ENCODE assay signal across 25 mouse cellular contexts in genomic region chr1:127301038-127301437, GRCm38 (mm10).
"Had no signal": no experiment of that assay in that cellular context is flagged by ENCODE, and none has a peak within 500 bp of the region (broad histone marks: within the 10 kb centered on the region; RNA-seq: fewer than 3 reads in every experiment).

No protein-coding gene starts in this region.

- H3K4me1 ChIP-seq: hindbrain, embryonic 12.5 days; intestine, embryonic 15.5 days; limb, embryonic 13.5 days had no signal

- H3K9me3 ChIP-seq: heart, embryonic 10.5 days; heart, embryonic 12.5 days; hindbrain, embryonic 10.5 days; hindbrain, embryonic 12.5 days; intestine, embryonic 15.5 days; limb, embryonic 13.5 days; limb, embryonic 15.5 days; liver, embryonic 12.5 days had no signal

- H3K4me3 ChIP-seq: gastrocnemius, adult 2 months; heart, adult 2 months; heart, embryonic 10.5 days; heart, embryonic 12.5 days; hindbrain, embryonic 10.5 days; hindbrain, embryonic 12.5 days; intestine, embryonic 15.5 days; layer of hippocampus, adult 2 months; limb, embryonic 13.5 days; limb, embryonic 15.5 days; liver, embryonic 12.5 days had no signal

- H3K27me3 ChIP-seq: heart, embryonic 12.5 days; hindbrain, embryonic 12.5 days; intestine, embryonic 15.5 days; limb, embryonic 13.5 days; limb, embryonic 15.5 days; liver, embryonic 12.5 days had no signal

- DNase-seq: gastrocnemius, adult 2 months; gastrocnemius, postnatal 10 days; gastrocnemius, postnatal 36 days; heart, adult 11 months; heart, adult 2 months; heart, postnatal 10 days; heart, postnatal 4 days; kidney, adult 18-20 months; kidney, adult 8-10 months; kidney, postnatal 10 days; kidney, postnatal 25 days; kidney, postnatal 4 days; layer of hippocampus, postnatal 36 days; left cerebral cortex, postnatal 4 days had no signal

- H3K36me3 ChIP-seq: heart, embryonic 10.5 days; heart, embryonic 12.5 days; hindbrain, embryonic 10.5 days; hindbrain, embryonic 12.5 days; intestine, embryonic 15.5 days; limb, embryonic 13.5 days; limb, embryonic 15.5 days; liver, embryonic 12.5 days had no signal

- H3K27ac ChIP-seq: gastrocnemius, adult 2 months; heart, adult 2 months; heart, embryonic 10.5 days; hindbrain, embryonic 10.5 days; hindbrain, embryonic 12.5 days; hindbrain, embryonic 14.5 days; intestine, embryonic 15.5 days; layer of hippocampus, adult 2 months; limb, embryonic 13.5 days; limb, embryonic 15.5 days; liver, embryonic 12.5 days; liver, embryonic 14.5 days had no signal

- H3K9ac ChIP-seq: heart, embryonic 12.5 days; hindbrain, embryonic 12.5 days; hindbrain, embryonic 14.5 days; intestine, embryonic 15.5 days; limb, embryonic 13.5 days; limb, embryonic 15.5 days; liver, embryonic 12.5 days; liver, embryonic 14.5 days had no signal
